Mouse (Mus musculus) erythroid progenitor cell, adult 5-6 weeks (primary cell): ENCODE results near the gene Srp9. TPM values are rescaled to one million over a fixed set of nuclear protein-coding genes. Genes with fewer than 3 reads are reported as not detected.
A peak's percentile ranks its signal among the peaks of the same experiment; 100 is the strongest.
"Not testable (repeated sequence)": the region's sequence is repeated elsewhere in the genome, so short reads cannot be mapped to it uniquely, and the experiment has no call there.

Experiments
- ATAC-seq: replicated peaks from 2 replicates; pipeline ENCODE4 v1.8.0; 2016; ENCODE audit warnings: moderate number of reproducible peaks, mild to moderate bottlenecking, moderate TSS enrichment, inconsistent platforms; ENCODE audit not compliant: poor library complexity, low FRiP score, severe bottlenecking
- total RNA-seq, 2 experiments: library from RNA; stranded (forward) in 1 of 2; stranded (reverse) in 1 of 2; fragments of 150-400 nt in 1 of 2; fragments of 186-747, 209-891 nt in 1 of 2; gene quantifications; 2 replicates each; pipeline versions ENCODE4 v1.2.3 to v1.2.4; 2015 to 2017; ENCODE audit warnings: low replicate concordance in 2 of 2

The Srp9 gene
- total RNA-seq, 2 experiments from 2014 or later, result 24.2 to 54.5 TPM

- no peak for ATAC-seq
Measured at GRCm38 (mm10) chr1:182139937-182140336, 15.4 kb downstream of the Srp9 start.

DNA sequence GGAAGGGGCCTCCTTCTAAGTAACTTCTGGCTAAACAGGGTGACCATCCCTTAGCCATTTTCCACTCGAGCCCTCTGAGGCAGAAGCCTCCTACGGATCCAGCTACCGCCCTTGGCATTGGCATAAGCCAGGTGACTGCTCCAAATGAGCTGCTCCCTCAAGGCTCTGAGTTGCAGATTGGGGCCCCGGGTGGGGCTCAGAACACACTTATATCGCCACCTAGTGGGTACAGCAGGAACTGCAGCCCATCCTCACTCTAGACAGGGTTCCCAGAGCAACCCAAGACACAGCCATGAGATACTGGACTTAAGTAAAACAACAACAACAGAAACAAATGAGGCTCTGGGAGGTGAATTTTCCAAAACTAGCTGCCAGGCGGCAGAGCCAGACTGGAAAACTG is 15.8 kb downstream of the Srp9 start:
- peak; percentile 69 for ATAC-seq

DNA sequence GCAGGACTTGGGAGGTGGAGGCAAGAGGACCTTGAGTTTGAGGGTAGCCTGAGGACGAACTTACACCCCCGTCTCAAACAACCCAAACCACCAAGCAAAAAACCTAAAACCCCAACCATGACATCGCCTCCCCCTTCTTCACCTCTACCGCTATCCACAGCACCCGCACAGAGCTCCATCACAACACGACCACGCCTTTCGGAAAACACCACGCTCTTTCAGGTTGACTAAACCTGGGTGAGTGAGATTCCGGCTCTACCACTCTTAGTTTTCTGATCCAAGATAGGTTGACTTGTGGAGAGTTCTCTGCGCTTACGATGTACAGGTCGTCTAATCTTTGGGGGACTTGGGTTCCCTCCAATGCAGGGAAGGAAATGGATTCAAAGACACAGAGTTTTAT is 18.2 kb downstream of the Srp9 start:
- ATAC-seq, result no peak

GRCm38 (mm10) chr1:182143288-182143687 is 18.8 kb downstream of the Srp9 start:
- 0 out of 2 replicates have a peak, but pooled peaks have one; percentile 27 for ATAC-seq

DNA sequence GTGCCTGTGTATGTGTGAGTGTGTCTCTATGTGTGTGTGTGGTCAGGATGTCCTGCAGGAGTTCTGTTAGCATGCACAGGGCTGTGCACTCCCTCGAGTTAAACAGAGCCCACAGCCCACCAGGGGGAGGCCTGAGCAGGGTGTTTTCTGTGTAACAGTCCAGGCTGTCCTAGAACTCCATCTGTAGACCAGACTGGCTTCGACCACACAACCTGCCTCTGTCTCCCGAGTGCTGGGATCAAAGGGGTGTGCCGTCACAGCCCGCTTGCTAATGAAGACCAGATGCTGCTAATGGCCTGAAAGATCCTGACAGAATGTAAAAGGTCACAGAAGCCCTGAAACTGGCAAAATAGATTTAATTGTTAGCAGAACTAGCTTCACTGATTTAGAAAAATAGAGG is 21.0 kb downstream of the Srp9 start:
- ATAC-seq, result no peak

DNA sequence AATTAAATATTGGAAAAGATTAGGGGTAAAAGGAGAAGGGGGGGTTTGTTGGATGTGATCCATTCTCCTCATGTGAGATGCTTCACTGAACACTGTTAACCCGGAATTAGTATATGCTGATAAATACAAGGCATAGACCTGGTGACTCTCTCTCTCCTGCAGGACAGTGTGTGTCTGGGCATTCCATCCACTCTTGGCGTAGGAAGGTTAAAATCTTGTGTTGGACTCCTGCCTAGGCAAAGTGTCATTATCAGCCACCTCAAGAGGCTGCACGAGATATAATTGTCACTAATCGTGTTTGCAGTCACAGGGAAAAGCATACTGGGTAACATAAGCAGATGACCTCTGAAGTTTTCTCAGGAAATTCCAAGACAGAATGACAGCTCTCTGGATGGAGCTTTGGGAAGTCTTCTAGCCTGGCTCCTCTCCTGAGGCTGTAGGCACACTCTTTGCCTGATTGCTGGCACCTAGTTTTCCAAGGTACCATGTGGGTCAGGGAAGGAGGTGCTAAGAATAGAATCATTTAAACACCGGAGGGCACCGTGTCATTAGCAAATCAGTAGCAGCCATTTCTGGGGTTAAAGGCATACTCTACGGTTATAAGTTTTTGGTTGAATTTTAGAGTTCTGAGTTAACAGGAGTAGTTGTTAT is 24.5 kb downstream of the Srp9 start:
- ATAC-seq, result no peak

DNA sequence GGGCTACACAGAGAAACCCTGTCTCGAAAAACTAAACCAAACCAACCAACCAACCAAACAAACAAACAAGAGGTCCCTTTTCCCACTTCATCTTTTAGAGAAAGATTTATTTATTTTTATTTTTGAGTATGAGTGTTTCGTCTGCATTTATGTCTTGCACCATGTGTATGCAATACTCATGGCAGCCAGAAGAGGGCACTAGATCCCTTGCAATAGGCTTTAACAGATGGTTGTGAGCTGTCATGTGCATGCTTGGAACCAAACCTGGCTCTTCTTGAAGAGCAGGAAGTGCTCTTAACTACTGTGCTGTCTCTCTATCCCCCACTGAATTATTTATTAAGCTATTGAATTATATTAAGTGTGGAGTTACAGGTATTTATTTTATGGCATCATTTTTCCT is 25.4 kb downstream of the Srp9 start:
- 0 out of 2 replicates have a peak, but pooled peaks have one; percentile 54 for ATAC-seq

- no peak for ATAC-seq
Measured at GRCm38 (mm10) chr1:182157734-182158133, 33.2 kb downstream of the Srp9 start.

DNA sequence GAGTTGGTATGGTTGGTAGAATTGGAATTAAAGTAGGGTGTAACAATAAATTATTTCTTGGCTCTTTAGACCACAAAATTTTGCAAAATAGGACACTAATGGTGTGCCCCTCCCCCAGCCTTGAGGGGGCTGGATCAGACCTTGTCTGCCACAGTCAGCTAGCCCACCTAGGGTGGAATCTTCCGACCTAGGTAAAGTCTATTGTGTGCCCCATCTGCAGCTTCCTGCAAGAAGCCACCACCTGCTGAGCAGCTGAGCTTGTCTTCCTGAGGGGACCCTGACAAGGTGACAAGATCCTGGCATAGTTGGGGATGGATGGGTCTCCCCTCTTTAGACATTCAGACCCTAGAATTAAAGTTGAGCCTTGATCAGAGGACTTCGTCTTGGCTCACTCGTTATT is 35.0 kb downstream of the Srp9 start:
- ATAC-seq, result no peak

DNA sequence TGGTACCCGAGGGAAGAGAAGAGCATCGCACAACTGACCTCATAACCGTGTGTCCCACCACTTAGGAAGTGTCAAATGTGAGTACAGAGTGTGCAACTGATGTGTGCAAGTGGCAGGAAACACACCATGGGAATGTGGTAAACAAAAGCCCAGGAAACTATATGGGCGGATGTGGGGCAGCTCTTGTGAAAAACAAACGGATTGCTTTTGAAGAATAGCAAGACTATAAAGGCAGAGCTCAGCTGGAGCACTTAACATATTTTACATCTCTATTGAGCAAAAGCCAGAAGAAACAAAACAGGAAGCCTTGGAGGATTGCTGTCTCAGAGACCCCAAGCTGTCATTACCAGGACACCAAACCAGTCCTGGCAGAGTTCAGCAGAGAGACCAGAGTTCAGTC is 38.4 kb downstream of the Srp9 start:
- ATAC-seq, result no peak

GRCm38 (mm10) chr1:182164386-182164785 is 39.8 kb downstream of the Srp9 start, which contains the start of gene Vmn1r1:
Vmn1r1 (minus strand) TSS chr1:182164486.
- no peak for ATAC-seq

- not testable (repeated sequence) for ATAC-seq
Measured at GRCm38 (mm10) chr1:182170206-182170605, 45.7 kb downstream of the Srp9 start.

DNA sequence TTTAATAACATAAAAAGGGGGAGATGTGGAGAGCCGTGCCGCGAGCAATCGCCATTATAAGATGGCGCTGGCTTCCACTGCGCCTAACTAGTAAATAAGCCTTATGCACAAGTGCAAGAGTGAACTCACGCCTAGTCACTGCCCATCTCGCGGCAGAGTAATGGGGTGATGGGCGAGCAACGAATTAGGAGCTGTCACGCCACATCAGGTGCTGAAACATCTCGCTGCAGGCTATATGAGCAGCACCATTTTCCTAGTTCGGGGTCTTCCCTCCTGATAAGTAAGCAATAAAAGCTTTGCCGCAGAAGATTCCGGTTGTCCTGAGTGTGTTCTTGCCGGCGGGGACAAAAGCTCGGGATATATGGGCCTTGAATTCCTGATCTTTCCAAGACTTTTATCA is 52.4 kb downstream of the Srp9 start:
- not testable (repeated sequence) for ATAC-seq

GRCm38 (mm10) chr1:182181456-182182305 is 57.1 kb downstream of the Srp9 start:
- ATAC-seq, result no peak

Other genes starting within 250 kb of the Srp9 start
- 0.84 TPM in 1 of 2 replicates, not detected in the other for gene Enah, start 104.7 kb upstream of the Srp9 start, total RNA-seq (2015; ENCODE audit: low replicate concordance)
- gene Enah, start 104.7 kb upstream of the Srp9 start, total RNA-seq (2017; ENCODE audit: low replicate concordance), result 1.4 and 3.5 TPM in 2 replicates
- gene Vmn1r1, start 39.7 kb downstream of the Srp9 start, total RNA-seq (2015; ENCODE audit: low replicate concordance), result not detected in 2 replicates
- not detected in 2 replicates for gene Vmn1r1, start 39.7 kb downstream of the Srp9 start, total RNA-seq (2017; ENCODE audit: low replicate concordance)
- gene Degs1, start 158.1 kb downstream of the Srp9 start, total RNA-seq (2015; ENCODE audit: low replicate concordance), result 70.3 and 79.2 TPM in 2 replicates
- 31.8 and 33.1 TPM in 2 replicates for gene Degs1, start 158.1 kb downstream of the Srp9 start, total RNA-seq (2017; ENCODE audit: low replicate concordance)
- gene Fbxo28, start 216.9 kb downstream of the Srp9 start, total RNA-seq (2015; ENCODE audit: low replicate concordance), result 5.0 and 13.0 TPM in 2 replicates
- gene Fbxo28, start 216.9 kb downstream of the Srp9 start, total RNA-seq (2017; ENCODE audit: low replicate concordance), result 6.5 and 7.8 TPM in 2 replicates